Mouse (Mus musculus): ENCODE measurements around the gene Zfp646.

DNA sequence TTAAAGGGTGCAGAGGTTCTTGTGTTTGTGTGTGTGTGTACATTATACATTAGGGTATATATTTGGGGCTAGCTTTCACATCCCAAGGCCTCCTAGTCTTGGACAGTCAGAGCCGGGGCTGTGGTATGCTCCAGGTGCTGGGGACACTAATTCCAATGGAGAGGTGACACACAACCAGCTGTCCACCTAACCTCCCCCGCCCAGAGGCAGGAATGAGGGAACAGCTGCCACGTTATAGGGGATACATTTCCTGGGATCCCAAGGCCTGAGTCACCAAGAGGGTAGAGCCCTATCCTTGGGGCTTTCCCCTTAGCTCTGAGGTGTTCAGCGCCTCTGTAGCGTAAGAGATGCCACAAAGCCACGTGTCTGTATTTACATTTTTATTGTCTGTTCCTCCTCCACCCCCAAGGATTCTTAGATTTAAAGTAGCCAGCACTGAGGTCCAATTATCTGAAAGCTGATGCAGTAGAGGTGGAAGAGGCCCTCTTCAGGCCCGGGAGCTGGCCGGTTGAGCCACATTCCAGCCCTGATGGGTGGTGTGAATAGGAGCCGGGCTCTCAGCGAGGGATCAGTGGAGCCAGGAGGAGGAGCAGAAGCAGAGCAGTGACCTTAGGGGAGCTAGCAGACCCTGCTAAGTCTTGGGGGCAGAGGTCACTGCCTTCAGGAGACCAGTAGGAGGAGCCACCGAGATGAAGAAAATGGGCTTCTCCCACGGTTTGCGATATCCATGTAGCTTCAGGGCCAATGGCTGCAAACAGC, 56.4 kb downstream of the Zfp646 start:
- TF ChIP-seq CTCF (IDR thresholded peaks at IDR 0.05; ENCODE audit: control insufficient read depth, insufficient read depth, insufficient read length) (no peak), MAX (IDR thresholded peaks at IDR 0.05) (peak; percentile 84)
